Mouse (Mus musculus): ENCODE data around the gene Gm5269. TPM values are rescaled to one million over a fixed set of nuclear protein-coding genes. Genes with fewer than 3 reads are reported as not detected.

Gm5269 gene
- polyA plus RNA-seq (2015; fragmentation: Nextera tagmentation; extraction: Ambion mirVana) = not detected in 2 replicates

DNA sequence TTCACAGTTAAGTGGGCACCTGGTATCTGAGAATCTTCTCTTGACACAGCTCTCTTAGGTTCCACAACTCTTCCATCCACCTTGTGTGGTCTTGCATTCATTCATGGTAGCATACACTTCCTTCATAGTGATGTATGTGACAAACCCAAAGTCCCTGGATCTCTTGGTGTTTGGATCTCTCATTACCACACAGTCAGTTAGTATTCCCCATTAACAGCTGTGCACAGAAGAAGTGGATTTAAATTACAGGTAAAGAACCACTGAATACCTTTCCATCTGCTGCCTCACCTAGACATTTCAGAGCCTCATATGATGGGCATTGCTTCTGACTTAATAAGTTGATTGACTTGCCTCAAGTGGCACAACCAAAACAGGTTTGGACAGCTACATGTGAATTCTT lies at the start of gene Gm5269:
TSS of gene Gm5269 (minus strand) at position 101 of the 400 bp plus-strand sequence.
- H3K4me1 ChIP-seq (replicated peaks) = no peaks in the 10 kb centered on the region
- DNase-seq = no peak
- ATAC-seq (ENCODE audit: low read depth) = no peak
- H3K36me3 ChIP-seq = no peaks in the 10 kb centered on the region
- H3K9ac ChIP-seq = no peak within 1 kb of the TSS
- H3K27ac ChIP-seq = no peak within 1 kb of the TSS
- no peak within 1 kb of the TSS for H3K4me3 ChIP-seq (replicated peaks)
- no peaks in the 10 kb centered on the region for H3K9me3 ChIP-seq (replicated peaks)
- H3K27me3 ChIP-seq = no peaks in the 10 kb centered on the region
- no peak within 1 kb of the TSS for H3K4me2 ChIP-seq

DNA sequence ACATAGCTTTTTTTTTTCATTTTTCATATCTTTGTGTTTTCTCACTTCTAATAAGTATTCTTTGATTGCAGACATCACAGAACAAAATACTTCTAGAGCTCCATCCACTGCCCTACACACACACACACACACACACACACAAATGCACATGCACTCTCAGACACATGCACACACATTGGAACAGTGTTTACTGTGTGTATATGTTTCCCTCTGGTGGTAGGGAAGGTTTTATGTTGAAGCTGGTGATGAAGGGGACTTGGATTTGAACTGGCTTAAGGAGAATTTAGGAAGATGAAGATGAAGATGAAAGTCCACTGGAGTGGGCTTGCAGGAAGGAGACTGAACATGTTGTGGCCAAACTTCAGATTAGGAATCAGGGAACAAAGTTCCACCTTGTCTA lies 41.1 kb upstream of the Gm5269 start:
- Histone ChIP-seq H3K4me3 (replicated peaks) (no peak overlapping the region), H3K27me3 (0 out of 2 replicates have a peak, but pooled peaks cover 7% of the 10 kb centered on the region), H3K4me1 (replicated peaks) (peaks cover 19% of the 10 kb centered on the region), H3K4me2 (no peak overlapping the region), H3K27ac (no peak overlapping the region), H3K9me3 (replicated peaks) (no peaks in the 10 kb centered on the region), H3K9ac (no peak overlapping the region), H3K36me3 (no peaks in the 10 kb centered on the region)
- DNase-seq = no peak
- no peak for ATAC-seq (ENCODE audit: low read depth)

DNA sequence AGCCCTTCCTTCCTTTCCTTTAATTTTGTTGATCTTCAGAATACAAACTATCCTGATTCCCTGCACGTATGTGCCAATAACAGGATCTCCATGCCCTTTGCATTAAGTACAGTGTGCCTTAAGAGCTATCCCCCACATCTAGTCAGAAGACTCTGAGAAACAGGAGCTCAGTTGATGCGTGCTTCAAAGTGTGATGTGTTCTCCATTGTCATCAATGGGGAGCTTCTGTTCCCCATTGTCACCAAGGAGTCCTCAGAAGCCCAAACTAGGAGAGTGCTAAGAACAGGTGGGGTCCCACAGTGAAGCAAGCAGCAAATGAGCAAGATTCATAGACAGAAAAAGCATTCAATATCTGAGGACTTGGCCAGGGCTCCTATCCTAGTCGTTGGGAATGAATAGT lies 36.8 kb upstream of the Gm5269 start:
- Histone ChIP-seq H3K9me3 (replicated peaks) (no peaks in the 10 kb centered on the region), H3K4me2 (peak overlapping the region; percentile 75), H3K4me3 (replicated peaks) (peak overlapping the region; percentile 86), H3K36me3 (peaks cover 10% of the 10 kb centered on the region), H3K27me3 (no peaks in the 10 kb centered on the region), H3K9ac (peak overlapping the region; percentile 82), H3K4me1 (replicated peaks) (peaks cover 42% of the 10 kb centered on the region), H3K27ac (peak overlapping the region; percentile 97)
- WGBS (ENCODE audit: insufficient replicate concordance) = 20% methylated on average over 3 of the region's 3 CpGs
- ATAC-seq (ENCODE audit: low read depth) (no peak), DNase-seq (no peak)

DNA sequence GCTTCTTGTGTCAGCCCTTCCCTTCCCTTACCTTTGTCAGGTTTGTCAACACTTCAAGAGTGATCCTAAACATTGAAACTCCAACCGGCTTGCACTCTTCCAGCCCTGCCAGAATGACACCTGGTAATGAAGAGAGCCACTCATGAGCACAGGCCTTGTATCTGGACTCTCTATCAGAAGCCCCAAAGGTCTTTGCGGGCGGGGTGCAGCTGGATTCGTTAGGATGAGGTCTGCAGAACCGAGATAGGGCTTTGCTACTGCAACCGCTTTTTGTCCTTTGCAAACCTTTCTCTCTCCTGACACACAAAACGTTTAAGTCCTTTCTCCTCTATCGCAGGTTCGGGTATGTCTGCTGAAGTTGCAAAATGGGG lies 36.3 kb upstream of the Gm5269 start, which contains the start of gene Slc40a1:
TSS of gene Slc40a1 (minus strand) at position 131 of the 371 bp plus-strand sequence.
- peaks cover 42% of the 10 kb centered on the region for H3K4me1 ChIP-seq (replicated peaks)
- WGBS (ENCODE audit: insufficient replicate concordance) = 7% methylated on average over 9 of the region's 9 CpGs
- no peaks in the 10 kb centered on the region for H3K27me3 ChIP-seq
- peaks cover 10% of the 10 kb centered on the region for H3K36me3 ChIP-seq
- peak within 1 kb of the TSS; percentile 97 for H3K27ac ChIP-seq
- peak within 1 kb of the TSS; percentile 75 for H3K4me2 ChIP-seq
- peak; percentile 93 for ATAC-seq (ENCODE audit: low read depth)
- peak within 1 kb of the TSS; percentile 82 for H3K9ac ChIP-seq
- H3K4me3 ChIP-seq (replicated peaks) = peak within 1 kb of the TSS; percentile 86
- no peaks in the 10 kb centered on the region for H3K9me3 ChIP-seq (replicated peaks)
- DNase-seq = peak; percentile 84

DNA sequence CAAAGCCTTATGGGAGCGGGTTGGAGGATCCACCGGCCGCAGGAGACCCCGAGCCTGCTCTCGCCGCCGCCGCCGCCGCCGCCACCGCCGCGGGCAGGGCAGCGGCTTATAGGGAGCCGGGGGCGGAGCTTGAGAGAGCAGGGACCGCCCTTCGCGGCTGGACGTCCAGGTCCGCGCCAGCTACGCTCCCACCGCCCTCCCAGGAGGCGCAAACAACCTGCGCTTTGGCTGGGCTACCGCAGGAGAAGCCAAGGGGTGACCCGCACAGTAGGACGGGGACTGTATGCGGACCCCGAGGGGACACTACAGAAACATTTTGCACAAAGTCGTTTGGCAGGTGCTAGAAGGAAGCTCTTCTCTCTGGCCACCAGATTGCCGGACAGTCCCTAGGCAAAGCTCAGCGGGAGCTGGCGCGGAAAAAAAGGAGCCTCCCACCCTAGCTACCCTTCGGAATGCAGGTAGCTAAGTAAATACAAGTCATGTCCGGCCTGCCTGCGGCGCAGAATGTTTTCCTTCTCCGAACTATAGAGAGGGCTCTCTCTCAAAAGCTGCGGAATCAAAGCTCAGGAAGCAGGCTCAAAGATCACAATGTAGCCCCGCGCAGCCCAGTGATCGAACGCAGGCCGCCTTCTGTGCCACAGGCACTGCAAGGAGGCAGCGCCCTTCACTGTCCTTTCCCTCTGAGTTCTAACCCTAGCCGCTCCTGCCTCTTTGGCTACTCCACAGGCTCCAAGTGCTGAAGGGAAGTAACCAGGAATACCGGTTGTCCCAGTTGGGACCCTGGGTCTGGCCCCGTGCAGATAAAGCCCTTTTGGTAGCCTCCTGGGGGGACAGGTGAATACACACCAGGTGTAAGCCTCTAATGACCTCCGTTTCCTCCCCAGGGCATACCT lies 35.7 kb upstream of the Gm5269 start:
- H3K36me3 ChIP-seq = peaks cover 15% of the 10 kb centered on the region
- WGBS (ENCODE audit: insufficient replicate concordance) = under 1% methylated on average over 53 of the region's 53 CpGs
- peaks cover 42% of the 10 kb centered on the region for H3K4me1 ChIP-seq (replicated peaks)
- peak overlapping the region; percentile 82 for H3K9ac ChIP-seq
- no peaks in the 10 kb centered on the region for H3K9me3 ChIP-seq (replicated peaks)
- peak; percentile 84 for DNase-seq
- ATAC-seq (ENCODE audit: low read depth) = peak; percentile 89
- H3K4me2 ChIP-seq = peak overlapping the region; percentile 75
- H3K27ac ChIP-seq = peak overlapping the region; percentile 97
- no peaks in the 10 kb centered on the region for H3K27me3 ChIP-seq
- H3K4me3 ChIP-seq (replicated peaks) = peak overlapping the region; percentile 86

DNA sequence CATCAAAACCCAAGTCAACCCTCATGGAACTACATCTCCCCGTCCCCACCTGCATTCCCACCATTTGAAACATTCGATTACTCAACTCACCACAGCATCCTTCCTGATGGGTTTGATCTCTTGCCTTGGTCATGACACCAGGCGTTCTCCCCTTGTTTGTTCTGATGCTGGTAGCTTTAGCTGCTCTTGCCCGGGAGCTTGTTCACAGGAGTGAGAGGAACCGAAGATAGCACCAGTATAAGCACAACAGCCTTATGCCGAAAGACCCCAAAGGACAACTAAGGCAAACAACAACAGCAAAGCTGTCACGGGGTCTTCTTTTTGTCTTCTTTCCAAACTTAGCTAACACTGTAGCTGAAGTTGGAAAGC lies 35.0 kb upstream of the Gm5269 start:
- peak overlapping the region; percentile 75 for H3K4me2 ChIP-seq
- H3K27me3 ChIP-seq = no peaks in the 10 kb centered on the region
- peak overlapping the region; percentile 86 for H3K4me3 ChIP-seq (replicated peaks)
- peaks cover 42% of the 10 kb centered on the region for H3K4me1 ChIP-seq (replicated peaks)
- no peak for DNase-seq
- peak overlapping the region; percentile 97 for H3K27ac ChIP-seq
- H3K9me3 ChIP-seq (replicated peaks) = no peaks in the 10 kb centered on the region
- peak; percentile 38 for ATAC-seq (ENCODE audit: low read depth)
- peaks cover 17% of the 10 kb centered on the region for H3K36me3 ChIP-seq
- 3% methylated on average over 7 of the region's 7 CpGs for WGBS (ENCODE audit: insufficient replicate concordance)
- H3K9ac ChIP-seq = peak overlapping the region; percentile 82

DNA sequence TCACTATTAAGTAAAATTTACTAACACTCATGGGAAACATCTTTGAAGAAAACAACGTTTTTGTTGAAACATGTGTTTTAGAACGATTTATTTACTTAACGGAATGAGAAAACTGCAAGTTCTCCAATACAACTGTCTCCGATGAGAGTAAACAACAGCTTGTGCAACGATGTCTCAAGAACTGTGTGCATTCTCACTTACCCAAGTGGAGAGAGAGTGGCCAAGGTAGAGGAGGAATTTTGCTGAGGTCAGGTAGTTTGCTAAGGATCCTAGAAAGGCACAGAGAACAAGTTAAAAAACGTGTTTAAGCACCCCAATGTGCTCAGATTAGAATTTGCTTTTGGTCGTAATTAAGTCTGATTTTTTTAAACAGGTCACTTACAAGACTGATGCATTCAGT lies 34.4 kb upstream of the Gm5269 start:
- peaks cover 22% of the 10 kb centered on the region for H3K36me3 ChIP-seq
- H3K4me1 ChIP-seq (replicated peaks) = peaks cover 42% of the 10 kb centered on the region
- no peaks in the 10 kb centered on the region for H3K9me3 ChIP-seq (replicated peaks)
- H3K4me3 ChIP-seq (replicated peaks) = peak overlapping the region; percentile 86
- ATAC-seq (ENCODE audit: low read depth) (no peak), DNase-seq (no peak)
- H3K27me3 ChIP-seq = no peaks in the 10 kb centered on the region
- H3K9ac ChIP-seq = peak overlapping the region; percentile 82
- peak overlapping the region; percentile 75 for H3K4me2 ChIP-seq
- 56% methylated on average over 7 of the region's 7 CpGs for WGBS (ENCODE audit: insufficient replicate concordance)
- peak overlapping the region; percentile 97 for H3K27ac ChIP-seq

DNA sequence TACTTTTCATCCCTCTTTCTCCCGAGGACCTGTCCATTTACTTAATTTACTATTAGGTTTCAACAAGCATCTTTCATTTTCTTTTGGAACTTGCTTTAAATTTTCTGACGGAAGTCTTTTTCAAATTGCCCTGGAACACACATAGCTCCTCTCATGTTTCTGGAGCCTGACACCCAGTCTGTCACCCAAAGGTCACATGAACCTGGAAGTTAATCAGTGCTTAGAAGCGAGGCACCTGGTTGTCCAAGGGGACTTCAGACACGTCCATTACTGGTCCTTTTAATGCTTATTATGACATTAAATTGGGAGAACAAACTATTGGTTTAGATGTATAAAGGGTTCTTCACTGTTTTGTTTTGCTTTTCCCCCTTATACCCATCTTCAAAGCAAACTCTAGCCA lies 33.2 kb upstream of the Gm5269 start:
- 58% methylated on average over 4 of the region's 4 CpGs for WGBS (ENCODE audit: insufficient replicate concordance)
- Histone ChIP-seq H3K4me1 (replicated peaks) (peaks cover 42% of the 10 kb centered on the region), H3K27ac (no peak overlapping the region), H3K4me2 (peak overlapping the region; percentile 75), H3K4me3 (replicated peaks) (0 out of 2 replicates have a peak overlapping the region, but pooled peaks have one; percentile 86), H3K27me3 (no peaks in the 10 kb centered on the region), H3K36me3 (peaks cover 33% of the 10 kb centered on the region), H3K9ac (no peak overlapping the region), H3K9me3 (replicated peaks) (no peaks in the 10 kb centered on the region)
- ATAC-seq (ENCODE audit: low read depth) = no peak
- DNase-seq = no peak

DNA sequence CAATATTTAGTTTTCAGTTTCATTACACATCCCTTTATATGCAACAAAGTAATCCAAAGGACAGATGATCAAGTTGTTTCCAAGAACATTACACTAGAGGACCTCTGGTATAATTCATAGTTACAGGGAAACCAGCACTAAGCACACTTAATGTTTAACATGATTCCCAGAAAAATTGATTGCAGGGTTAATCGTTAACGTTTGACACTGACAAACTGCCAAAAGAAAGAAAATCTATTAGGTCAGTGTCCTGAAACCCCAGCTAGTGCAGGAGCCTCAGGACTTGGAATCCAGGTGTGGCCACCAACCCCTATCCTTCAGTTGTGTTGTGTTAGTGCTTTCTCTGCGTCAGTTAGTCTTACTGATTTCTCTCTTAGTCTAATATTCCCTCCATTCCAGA lies 30.6 kb upstream of the Gm5269 start:
- Histone ChIP-seq H3K27me3 (no peaks in the 10 kb centered on the region), H3K27ac (no peak overlapping the region), H3K4me3 (replicated peaks) (no peak overlapping the region), H3K36me3 (peaks cover 55% of the 10 kb centered on the region), H3K9me3 (replicated peaks) (no peaks in the 10 kb centered on the region), H3K4me1 (replicated peaks) (peaks cover 24% of the 10 kb centered on the region), H3K9ac (no peak overlapping the region), H3K4me2 (no peak overlapping the region)
- 76% methylated on average over 3 of the region's 3 CpGs for WGBS (ENCODE audit: insufficient replicate concordance)
- no peak for ATAC-seq (ENCODE audit: low read depth)
- DNase-seq = no peak

DNA sequence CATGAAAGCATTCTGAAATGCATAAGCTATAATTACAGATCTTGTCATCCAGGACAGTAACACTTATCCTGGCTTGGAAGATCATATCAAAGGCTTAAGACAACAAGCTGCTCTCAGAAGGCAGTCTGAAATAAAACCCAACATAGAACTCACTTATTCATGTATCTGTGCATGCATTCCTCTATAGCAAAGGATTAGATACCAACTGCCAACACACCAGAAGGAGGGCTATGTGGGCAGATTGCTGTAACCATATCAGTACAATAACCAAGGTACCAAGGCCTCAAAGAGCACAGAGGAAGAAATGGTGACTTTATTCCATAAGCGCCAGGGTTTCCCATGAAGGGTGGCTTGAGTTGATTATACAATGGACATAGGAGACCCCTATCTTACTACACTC lies 29.7 kb upstream of the Gm5269 start:
- no peak for ATAC-seq (ENCODE audit: low read depth)
- Histone ChIP-seq H3K4me3 (replicated peaks) (no peak overlapping the region), H3K9ac (no peak overlapping the region), H3K27me3 (no peaks in the 10 kb centered on the region), H3K9me3 (replicated peaks) (no peaks in the 10 kb centered on the region), H3K4me1 (replicated peaks) (peaks cover 23% of the 10 kb centered on the region), H3K36me3 (peaks cover 63% of the 10 kb centered on the region), H3K27ac (no peak overlapping the region), H3K4me2 (no peak overlapping the region)
- no peak for DNase-seq
- 93% methylated on average over 1 of the region's 1 CpGs for WGBS (ENCODE audit: insufficient replicate concordance)

DNA sequence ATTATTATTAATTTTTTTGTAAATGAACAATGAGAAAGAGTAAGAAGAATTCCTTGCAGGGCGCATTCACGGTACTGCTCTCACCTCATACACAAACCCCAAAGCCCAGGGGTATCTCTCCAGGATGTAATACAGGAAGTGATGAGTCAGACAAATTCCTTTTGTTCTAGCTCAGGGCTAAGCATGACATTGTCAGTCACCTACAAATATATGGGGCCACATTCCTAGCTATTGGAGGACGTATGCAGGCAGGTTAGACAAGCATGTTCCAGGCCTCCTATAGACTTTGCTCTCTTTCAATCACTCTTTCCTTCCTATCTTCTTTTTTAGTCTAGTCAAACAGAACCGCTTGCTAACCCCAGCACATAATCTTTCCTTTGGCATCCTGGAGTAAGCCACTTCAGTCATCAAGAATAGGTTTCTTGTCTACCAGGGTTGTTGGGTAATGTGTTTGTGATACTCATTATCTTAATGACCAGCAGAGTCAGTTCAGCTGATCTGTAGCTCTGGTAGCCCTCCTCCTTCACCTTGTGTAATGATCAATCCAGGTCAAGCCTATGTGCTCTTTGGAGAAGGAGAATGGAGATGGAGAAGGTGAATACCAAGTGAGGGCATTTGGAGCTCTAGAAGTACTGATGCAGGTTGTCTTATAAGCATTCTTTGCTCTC lies 27.2 kb upstream of the Gm5269 start:
- no peak overlapping the region for H3K27ac ChIP-seq
- no peaks in the 10 kb centered on the region for H3K27me3 ChIP-seq
- H3K4me1 ChIP-seq (replicated peaks) = 0 out of 2 replicates have a peak, but pooled peaks cover 5% of the 10 kb centered on the region
- H3K36me3 ChIP-seq = peaks cover 75% of the 10 kb centered on the region
- H3K9me3 ChIP-seq (replicated peaks) = no peaks in the 10 kb centered on the region
- no peak overlapping the region for H3K4me2 ChIP-seq
- 70% methylated on average over 4 of the region's 4 CpGs for WGBS (ENCODE audit: insufficient replicate concordance)
- no peak for ATAC-seq (ENCODE audit: low read depth)
- no peak for DNase-seq
- no peak overlapping the region for H3K4me3 ChIP-seq (replicated peaks)
- H3K9ac ChIP-seq = no peak overlapping the region

Measured in liver, embryonic 13.5 days (tissue).